Mouse (Mus musculus) heart, adult 11 months (tissue): Measurements from ENCODE around the gene Lama5.

Experiments
- DNase-seq: peaks from one replicate; pipeline ENCODE4 v3.0.0; 2022

Lama5 gene

GRCm38 (mm10) chr2:180254436-180255209 is 29.0 kb upstream of the Lama5 start:
- peak; percentile 90 for DNase-seq

GRCm38 (mm10) chr2:180251838-180252237 is 26.2 kb upstream of the Lama5 start:
- DNase-seq: peak; percentile 84

DNA sequence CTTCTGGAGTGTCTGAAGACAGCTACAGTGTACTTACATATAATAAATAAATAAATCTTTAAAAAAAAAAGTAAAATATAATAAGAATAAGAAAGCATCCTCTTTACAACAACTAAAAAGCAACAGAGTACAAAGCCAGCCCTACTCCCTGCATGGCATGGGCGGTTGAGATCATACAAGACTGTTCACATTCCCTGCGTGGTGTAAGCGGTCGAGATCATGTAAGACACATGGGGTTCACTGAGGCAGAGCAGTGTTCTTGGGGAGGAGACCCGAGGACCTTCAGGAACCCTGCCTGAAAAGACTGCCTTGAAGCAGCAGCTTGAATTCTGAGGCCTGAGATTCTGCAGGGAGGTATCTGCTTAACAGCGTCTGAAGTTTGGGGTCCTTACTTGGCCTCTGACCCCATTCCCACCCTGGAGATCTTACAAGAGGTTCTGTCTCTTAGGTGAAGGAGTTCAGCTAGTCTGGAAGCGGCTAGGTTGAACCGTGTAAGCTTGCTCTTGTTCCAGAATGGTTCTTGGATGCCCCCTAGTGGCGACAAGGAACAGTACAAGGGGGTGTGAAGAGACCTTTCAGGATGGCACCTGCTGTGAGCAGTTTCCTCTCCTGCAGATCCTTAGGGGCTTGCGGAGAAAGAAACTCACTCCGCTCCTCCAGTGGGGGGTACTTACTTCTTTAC is 25.4 kb upstream of the Lama5 start:
- DNase-seq: peak; percentile 96

GRCm38 (mm10) chr2:180248947-180249660 is 23.4 kb upstream of the Lama5 start:
- peak; percentile 81 for DNase-seq

DNA sequence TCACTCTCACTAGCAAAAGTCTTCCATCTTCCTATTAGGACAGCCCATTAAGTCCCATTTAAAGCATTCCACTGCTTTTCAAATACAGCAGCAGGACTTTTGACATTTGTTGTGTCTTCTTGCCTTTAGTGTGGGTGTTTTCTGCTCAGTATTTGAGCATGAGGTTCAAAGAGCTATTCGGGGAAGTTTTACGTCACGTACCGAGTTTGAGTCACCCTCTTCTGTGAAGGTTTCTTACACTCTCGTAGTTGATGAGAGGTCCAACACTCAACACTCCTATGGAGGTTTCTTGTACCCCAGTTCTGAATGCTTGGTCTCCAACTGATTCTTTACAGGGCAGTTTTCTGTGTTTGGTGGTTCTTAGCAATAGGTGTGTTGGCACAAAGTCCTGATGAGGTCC is 22.3 kb upstream of the Lama5 start:
- DNase-seq: no peak

DNA sequence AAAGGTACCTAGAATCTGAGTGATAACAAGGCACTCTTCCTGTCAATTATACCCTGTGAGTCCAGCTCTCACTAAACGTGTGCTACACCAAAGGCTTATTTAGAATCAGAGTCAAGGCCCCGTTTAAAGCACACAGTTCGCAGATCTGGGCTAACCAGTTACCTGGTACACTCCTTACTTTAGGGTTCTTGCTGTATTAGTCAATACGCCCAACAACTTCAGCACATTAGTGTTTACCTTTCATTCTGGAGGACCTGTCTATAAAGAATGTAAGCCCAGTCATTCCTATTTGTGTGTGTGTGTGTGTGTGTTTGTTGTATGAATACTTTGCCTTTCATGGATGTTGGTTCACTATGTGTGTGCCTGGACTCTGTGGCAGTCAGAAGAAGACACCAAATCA is 17.4 kb upstream of the Lama5 start:
- no peak for DNase-seq

DNA sequence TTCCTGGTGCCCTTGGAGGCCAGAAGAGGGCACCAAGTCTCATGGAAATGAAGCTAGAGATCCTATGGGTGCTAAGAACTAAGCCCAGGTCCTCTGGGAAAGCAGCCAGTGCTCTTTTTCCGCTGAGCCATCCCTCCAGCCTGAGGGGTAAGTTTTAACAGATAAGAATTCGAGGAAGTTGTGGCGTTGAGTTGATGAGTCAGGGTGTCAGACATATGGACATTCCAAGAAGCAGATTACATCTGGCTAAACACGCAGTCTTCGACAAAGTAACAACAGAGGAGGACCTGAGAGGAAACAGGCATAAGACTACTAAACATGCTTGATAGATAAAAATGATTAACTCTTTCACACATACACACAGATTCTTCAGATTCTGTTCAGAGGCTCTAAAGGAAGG is 12.9 kb upstream of the Lama5 start:
- peak; percentile 70 for DNase-seq

DNA sequence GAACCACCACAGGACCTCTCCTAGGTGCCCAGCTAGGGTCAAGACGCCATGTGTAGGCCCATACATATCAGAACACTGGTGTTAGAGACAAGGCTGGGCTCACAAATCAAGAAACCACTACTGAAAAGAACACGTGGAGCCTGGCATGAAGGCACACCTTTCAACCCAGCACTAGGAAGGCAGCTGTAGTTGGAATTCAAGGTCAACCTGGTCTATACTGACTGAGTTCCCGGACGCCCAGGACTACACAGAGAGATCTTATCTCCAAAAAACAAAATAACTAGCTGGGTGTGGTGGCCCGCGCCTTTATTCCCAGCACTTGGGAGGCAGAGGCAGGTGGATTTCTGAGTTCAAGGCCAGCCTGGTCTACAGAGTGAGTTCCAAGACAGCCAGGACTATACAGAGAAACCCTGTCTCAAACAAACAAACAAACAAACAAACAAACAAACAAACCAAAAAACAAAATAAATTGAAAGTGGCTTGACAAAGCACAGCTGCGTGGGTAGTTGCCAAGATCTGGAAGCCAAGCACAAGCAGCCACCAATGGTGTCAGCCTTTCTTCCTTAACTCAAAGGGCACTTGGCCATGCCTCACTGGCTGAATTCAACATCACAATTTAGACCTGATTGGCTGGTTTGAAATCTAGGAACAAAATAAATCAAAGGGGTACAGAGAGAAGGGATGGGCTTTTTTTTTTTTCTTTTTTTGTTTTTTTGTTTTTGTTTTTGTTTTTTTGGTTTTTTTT is 12.1 kb upstream of the Lama5 start:
- DNase-seq: peak; percentile 58

- no peak for DNase-seq
These were observed 11.3 kb upstream of the Lama5 start for GRCm38 (mm10) chr2:180236930-180237329.

GRCm38 (mm10) chr2:180236500-180236899 is 10.8 kb upstream of the Lama5 start:
- DNase-seq: no peak

DNA sequence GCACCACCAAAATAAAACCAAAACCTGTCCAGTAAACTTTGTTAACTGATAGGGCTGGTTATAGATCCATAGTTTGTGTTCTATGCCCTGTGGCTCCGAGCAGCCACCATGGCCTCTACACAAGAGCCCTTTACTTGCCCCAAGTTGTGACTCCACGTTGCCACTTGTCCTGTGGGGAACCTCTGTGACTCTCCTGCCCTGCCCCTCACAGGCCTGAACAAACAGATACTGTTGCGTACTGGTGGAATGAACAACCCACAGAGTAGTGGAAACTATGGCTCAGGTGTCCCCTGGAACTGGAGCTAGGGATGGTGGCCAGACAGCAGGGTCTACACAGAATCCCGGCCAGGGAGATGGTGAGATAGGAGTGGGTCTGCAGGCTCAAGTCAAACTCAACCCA is 10.1 kb upstream of the Lama5 start:
- peak; percentile 81 for DNase-seq

GRCm38 (mm10) chr2:180234980-180235379 is 9.3 kb upstream of the Lama5 start:
- peak; percentile 94 for DNase-seq

DNA sequence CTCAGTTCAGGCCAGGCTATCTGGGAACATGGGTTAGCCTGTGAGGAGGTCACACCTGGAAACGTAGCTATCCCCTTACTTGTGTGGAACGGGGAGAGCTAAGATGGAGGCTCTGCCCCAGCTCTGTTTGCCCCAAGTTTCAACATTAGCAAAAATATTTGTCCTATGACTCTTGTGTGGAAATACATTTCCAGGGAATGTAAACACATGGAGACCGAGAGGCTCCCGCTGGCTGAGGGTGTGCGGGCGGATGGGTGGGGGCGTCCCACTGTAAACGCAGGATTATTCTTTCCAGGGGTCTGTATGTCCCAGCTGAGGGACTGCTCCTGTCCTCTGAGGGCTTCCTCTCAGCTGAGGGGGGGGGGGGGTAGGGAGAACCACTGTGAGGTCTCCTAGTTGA is 8.7 kb upstream of the Lama5 start:
- no peak for DNase-seq

- peak; percentile 85 for DNase-seq
These were observed 7.6 kb upstream of the Lama5 start for GRCm38 (mm10) chr2:180233101-180233904.

- peak; percentile 91 for DNase-seq
These were observed 4.8 kb upstream of the Lama5 start for GRCm38 (mm10) chr2:180230482-180230881.

DNA sequence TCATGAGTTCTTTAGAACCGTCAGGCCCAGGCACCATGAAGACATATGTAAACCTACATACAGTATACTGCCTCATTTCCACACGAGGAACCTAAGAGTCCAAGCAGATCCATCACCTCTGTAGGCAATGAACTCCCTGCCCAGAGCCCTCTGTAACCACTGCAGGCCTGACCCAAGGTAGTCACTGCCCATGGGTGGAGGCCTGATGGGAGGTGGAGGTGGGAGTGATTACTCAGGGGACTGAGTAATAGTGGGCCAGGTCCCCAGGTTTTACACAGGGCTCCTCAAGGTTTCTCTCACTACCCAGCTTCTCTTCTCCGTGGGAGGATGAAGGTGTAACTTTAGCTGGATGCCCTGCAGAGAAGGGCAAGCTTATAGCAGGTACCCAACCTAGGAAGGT is 3.5 kb upstream of the Lama5 start:
- DNase-seq: peak; percentile 85

GRCm38 (mm10) chr2:180228592-180228991 is 2.9 kb upstream of the Lama5 start:
- peak; percentile 96 for DNase-seq

- DNase-seq: no peak
These were observed 2.4 kb upstream of the Lama5 start for GRCm38 (mm10) chr2:180228060-180228458.

- peak; percentile 96 for DNase-seq
These were observed 1.8 kb upstream of the Lama5 start for GRCm38 (mm10) chr2:180227262-180228059.

DNA sequence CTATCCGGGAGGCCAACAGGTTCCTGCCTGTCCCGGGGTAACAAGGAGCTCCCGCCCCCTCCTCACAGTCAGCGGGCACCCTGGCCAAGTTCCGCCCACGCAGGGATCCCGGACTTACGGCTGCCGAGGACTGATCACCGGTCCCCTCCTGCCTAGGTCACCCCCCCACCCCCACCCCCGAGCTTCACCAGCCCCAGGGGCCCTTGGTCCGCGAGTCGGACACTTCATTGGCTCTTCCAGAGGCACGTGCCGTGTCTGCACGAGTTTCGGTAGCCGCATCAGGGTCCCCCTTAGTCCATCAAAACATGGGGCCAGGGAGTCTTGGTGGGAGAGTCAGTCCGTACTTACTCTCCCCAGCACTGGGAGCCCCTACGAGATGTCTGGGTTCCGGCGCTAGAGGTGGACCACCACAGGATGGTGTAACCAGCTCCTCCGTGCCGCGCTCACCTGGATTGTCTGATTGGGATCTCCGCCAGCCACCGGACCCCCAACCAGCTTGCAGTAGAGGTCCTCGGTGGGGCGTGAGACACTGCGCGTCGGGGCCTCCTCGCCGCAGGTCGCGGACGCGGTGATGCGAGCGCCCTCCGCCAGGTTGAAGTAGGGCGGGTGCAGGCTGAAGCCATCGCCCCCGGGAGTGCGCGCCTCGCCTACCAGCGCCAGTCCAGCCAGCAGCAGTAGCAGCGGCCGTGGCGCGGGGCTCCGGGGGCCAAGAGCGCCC is 456 bp downstream of the Lama5 start:
- peak; percentile 96 for DNase-seq

DNA sequence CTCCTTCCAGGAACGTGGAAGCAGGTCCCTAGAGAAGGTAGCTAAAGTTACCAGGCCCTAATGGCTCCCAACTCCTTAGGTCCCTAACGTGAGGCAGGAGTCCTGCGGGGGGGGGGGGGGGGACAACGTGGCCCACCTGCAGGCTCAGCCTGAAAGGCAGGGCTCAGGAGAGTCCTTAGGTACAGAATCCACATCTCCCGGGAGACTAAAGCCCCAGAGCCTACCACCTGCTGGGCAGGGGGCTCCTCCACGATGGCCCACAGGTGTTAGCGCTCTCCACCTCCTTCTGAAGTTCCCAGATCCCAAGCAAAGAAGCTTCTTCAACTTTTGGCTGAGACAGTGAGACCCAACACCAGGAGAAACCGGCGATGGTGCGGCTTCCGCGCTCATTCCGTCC is 1.0 kb downstream of the Lama5 start:
- no peak for DNase-seq
